Mouse (Mus musculus) thymus, adult 2 months (tissue): ENCODE results near the gene Txndc17.

Source experiments
- CTCF ChIP-seq: fragments of 200-500 bp; IDR thresholded peaks from 2 replicates; pipeline ENCODE4 v1.5.1; 2012; ENCODE audit warnings: mild to moderate bottlenecking, control low read depth, low read length, moderate library complexity, borderline replicate concordance; ENCODE audit not compliant: control insufficient read depth, poor library complexity, insufficient read depth; ENCODE audit errors: extremely low read depth
- POLR2A ChIP-seq: fragments of 200-500 bp; IDR thresholded peaks from 2 replicates; pipeline ENCODE4 v1.6.1; 2012; ENCODE audit warnings: mild to moderate bottlenecking, low read length, control low read depth, moderate library complexity; ENCODE audit not compliant: control insufficient read depth, poor library complexity, insufficient read depth; ENCODE audit errors: extremely low read depth

GRCm38 (mm10) chr11:72226901-72227300 lies 19.6 kb downstream of the Txndc17 start:
- no peak for TF ChIP-seq CTCF
- no peak for TF ChIP-seq POLR2A
